Mouse (Mus musculus) T-helper 2 cell (primary cell): ENCODE measurements around the gene Ankrd34c.

Experiments used
- in situ Hi-C: fragments of 300-600 bp; cut with MboI, MseI; formaldehyde crosslinking; loops from one replicate; pipeline ENCODE4 v1.15.1; 2025; ENCODE audit warnings: high pct_unique_total_duplicates

Ankrd34c gene

DNA sequence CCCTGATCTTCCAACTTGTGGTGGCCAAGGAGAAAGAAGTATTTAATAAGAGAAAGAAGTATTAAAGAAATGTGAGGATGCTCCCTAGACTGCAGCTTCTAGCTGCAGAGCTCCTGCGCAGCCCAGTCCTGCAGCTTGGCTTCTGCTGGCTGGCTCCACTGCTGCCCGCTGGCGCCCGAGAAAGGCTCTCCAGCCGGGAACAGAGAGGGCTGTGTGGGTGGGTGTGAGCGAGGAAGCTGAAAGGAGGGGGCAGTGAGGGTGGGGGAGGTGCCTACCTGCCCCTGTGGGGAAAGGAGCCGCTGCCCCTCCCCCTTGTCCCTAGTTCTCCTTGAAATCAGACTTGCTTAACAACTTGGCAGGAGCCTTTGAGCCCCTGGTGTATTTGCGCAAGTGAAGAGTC, at the start of gene Ankrd34c:
TSS of gene Ankrd34c (minus strand) at position 181 of the 400 bp plus-strand sequence.
- in situ Hi-C loops = no loop called here

DNA sequence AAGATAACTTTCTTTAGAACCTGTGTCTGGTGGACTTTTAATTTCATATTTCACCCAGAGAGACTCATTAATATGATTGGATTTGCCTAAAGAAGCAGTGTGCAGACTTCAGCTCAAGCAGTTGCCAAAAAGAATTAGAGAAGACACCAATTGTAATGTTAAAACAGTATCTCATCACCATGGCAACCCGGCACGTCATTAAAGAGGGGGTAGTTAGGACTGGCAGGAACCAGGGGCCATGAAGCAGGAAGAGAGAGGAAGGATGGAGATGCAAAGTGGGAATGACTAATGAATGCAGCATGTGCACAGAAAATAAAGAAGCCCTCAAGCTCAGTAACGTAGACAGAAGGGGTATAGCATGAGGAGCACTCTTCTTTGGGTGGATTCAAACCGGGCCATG, 49.3 kb upstream of the Ankrd34c start:
- in situ Hi-C loops = no loop called here

DNA sequence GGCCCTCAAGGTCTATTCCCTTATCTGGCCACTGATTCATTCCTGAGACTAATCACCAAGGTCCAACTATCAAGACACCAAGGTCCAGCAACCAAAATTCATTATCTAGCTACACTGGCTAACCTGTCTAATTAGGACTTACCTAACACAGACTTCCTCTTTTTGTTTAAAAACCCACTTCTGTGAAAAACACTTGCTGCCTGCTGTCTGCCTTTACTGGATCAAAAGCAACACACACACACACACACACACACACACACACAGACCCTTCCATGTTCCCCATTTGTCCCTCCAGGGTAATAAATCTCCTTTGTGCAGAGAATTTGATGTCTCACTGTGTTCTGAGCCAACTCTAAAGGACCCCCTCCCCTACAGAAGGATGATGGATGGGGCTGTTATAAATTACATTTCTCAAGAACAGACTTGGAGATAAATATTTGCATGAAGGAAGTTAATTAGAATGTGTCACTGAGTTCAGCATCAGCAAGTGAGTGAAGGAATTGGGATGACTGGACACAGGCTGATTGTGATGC, 43.2 kb upstream of the Ankrd34c start:
- in situ Hi-C loops = no loop called here

DNA sequence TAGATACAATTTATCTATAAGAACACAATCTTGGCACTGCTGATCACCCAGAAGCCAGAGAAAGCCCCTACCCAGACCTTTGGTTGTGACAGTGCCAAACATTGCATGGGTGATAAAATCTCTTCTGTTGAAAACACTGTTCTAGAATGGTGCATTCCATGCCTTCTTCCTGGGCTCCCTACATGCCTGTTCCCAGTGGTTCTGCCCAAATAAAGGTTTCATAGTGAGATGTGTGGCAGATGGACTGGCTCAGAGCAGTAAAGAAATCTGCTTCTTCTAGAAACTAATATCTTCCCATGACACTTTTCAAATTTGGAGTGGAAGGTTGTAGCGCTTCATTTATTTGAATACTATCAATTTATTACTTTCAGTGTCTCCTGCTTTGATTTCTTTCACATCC, 41.0 kb upstream of the Ankrd34c start:
- in situ Hi-C loops = no loop called here

DNA sequence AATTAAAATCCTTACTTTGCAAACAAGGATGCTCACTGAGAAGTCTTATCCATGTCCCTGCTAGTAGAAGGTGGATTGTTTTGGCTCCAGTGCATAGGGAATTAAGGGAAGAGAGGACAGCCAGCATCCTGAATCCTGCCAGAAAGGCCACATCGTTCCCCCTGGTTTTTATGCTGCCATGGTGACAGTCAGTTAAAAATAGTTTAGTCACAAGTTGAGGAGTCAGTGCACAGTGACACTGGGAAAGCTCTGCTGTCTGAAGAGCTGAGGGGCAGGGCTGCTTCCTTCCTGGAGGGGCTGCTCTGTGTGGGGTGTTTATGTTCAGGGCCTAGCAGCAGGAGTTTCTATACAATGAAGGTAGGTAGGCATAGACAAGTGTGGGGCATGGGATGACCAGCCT, 32.9 kb upstream of the Ankrd34c start:
- in situ Hi-C loops = no loop called here

DNA sequence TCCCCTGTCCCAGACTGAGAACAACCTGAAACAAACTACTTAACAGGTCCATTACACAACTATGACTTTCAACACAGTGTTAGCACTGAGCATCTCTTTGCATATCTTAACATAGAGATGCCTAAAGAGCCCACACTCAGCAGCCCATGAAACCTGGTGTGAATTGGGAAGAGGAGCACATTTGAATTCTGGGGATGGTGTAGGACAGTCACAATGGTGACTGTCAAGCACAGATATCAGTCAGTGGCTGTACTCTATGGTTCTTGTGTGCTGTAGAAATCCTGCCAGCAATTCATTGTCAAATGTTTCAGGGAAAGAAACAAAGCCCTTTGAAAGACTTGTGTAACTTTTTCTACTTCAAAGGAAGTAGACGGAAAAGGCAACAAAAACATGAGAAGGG, 23.7 kb upstream of the Ankrd34c start:
- in situ Hi-C loops = no loop called here

DNA sequence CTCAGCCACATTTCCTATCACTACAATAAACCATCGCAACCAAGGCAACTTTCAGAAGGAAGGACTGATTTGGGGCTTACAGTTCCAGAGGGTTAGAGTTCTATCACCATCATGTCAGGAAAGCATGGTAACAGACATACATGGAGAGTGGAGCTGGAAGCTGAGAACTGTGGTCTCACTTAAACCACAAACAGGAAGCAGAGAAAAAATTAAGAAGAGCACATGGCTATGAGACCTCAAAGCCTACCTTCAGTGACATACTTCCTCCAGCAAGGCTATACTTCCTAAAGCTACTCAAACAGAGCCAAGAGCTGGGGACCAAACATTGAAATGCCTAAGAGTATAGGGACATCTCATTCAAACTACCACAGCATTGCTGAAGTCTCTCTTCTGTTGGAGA, 20.3 kb upstream of the Ankrd34c start:
- in situ Hi-C loops = no loop called here

DNA sequence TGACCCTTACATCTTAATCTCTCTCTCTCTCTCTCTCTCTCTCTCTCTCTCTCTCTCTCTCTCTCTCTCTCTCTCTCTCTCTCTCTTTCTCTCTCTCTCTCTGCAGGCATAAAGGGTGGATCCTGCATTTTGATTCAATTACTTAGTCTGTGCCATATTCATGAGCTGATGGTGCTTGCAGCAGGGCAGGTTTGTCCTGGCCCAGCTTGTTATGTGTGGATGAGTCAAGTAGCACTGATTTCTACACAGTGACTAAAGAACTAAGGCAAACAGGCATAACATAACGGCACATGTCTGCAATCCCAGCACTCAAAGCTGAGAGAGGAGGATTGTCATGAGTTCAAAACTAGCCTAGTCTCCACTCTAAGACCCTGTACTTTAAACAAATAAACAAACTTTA, 19.9 kb upstream of the Ankrd34c start:
- in situ Hi-C loops = no loop called here

DNA sequence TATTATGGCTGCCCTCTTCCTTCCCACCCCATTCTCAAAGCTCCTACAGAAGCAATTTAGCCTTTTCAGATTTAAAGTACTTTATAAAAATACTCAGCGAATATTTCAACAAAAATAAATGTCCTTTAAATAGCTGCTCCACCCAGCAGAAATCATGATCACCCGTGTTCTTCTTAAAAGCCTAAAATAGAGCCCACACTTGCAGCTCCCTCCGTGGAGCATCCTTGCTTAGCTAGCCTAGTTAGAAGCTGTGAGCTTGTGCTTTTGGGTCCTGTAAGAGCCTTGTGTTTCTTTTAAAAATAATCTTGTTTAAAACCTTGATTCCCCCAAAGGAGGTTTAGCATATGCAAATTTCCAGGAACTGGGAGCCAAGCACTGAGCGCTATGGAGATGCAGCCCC, 19.3 kb upstream of the Ankrd34c start:
- in situ Hi-C loops = no loop called here

DNA sequence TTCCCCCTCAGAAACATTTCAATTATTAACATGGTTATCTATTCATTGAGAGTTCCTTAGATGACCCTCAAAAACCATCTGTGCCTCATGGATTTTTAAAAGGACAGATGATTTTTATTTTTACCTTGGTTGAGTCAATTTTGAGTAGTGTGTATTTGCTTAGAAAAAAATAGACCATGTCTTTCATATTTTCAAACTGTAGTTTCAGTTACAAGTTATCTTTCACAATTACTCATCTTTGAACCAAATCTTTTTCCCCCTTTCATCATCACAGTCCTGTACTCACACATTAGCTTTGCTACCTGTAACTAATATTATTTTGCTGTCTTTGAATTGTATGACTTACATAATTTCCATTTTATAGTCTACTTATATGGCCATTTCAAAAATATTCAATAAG, 1.8 kb upstream of the Ankrd34c start:
- in situ Hi-C loops = no loop called here

DNA sequence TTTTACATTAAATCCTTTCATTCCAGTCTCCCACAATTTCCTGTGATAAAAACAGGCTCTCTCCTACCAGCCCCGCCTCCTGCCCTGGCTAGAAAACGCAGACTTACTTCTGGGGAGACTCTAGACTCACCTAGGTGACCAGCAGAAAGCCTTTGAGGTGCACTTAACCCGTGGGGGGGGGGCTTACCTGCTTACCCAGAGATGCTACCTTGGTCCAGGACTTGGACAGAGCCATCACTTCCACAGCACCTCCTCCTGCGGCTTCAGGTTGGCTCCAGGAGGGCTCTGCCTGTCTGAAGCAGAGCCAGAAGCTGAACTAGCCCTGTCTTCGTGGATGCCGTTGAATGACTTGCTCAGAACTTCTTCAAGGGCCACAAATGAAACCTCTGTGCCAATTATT, 387 bp downstream of the Ankrd34c start:
- in situ Hi-C loops = no loop called here

DNA sequence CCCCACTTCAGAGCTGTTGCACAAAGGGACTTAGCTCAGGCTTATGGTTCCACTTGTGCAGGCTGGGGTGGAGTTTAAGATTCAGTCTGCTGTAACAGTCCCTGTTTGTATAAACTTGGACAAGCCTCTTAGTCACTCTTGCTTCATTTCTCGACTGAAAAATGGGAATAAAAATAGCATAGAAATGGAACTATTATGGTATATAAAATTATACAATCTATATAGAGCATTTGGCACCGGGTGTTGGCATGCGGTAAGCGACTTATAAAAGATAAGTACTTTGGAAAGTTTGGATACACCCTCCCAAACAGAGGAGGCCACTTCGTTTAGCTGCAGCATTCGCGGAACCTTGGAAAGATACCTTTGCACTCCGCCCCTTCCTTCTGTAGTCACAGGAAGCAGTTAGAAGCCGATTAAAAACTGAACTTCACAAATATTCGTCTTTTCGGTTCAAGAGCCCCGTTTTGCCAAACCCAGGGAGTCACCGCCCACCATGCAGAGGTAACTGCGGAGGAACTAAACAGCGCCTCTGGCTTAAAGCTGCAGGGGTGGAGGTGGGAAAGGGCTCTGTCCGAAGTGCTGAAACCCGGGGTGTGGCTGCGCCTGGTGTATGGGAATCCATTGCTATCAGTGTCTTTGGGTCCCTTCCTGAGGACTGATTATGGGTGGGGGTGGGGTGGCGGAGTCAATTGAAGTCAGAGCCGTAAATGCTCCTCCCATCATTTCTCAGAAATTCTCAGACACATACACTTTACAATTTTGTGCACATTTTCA, 1.2 kb downstream of the Ankrd34c start:
- in situ Hi-C loops = no loop called here

DNA sequence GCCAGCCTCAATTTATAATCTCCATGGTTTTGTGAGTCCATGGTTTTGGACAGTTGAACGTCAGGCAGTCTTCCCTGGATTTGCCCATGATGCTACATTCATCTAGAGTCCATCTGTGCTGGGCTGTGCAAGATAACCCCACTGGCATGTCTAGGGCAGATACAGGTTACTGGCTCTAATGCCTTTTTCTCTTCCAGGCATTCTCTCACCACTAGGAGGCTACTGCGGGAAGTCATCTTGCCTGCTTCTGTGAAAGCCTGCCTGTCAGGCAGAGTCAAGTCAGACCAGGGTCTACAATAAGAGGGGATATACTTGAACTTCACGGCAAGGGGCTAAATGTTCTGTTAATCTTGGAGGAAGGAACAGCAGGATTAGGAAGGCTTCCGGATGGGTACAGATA, 31.4 kb downstream of the Ankrd34c start:
- in situ Hi-C loops = no loop called here

DNA sequence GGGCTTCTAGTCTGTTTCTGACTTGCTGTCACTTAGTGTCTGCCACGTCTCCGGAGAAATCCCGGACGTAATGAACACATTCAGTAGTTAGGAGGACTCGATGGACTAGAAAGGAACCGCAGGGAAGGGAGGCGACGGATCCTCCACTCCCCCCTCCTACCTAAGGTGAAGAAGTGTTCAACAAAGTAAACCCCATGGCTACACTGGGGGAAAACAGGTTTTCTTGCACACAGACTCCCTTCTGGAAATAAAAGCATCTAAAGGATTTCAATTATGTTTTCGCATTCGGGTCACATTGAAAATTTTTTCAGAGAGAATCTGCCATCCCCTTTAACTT, 33.1 kb downstream of the Ankrd34c start:
- in situ Hi-C loops = no loop called here

DNA sequence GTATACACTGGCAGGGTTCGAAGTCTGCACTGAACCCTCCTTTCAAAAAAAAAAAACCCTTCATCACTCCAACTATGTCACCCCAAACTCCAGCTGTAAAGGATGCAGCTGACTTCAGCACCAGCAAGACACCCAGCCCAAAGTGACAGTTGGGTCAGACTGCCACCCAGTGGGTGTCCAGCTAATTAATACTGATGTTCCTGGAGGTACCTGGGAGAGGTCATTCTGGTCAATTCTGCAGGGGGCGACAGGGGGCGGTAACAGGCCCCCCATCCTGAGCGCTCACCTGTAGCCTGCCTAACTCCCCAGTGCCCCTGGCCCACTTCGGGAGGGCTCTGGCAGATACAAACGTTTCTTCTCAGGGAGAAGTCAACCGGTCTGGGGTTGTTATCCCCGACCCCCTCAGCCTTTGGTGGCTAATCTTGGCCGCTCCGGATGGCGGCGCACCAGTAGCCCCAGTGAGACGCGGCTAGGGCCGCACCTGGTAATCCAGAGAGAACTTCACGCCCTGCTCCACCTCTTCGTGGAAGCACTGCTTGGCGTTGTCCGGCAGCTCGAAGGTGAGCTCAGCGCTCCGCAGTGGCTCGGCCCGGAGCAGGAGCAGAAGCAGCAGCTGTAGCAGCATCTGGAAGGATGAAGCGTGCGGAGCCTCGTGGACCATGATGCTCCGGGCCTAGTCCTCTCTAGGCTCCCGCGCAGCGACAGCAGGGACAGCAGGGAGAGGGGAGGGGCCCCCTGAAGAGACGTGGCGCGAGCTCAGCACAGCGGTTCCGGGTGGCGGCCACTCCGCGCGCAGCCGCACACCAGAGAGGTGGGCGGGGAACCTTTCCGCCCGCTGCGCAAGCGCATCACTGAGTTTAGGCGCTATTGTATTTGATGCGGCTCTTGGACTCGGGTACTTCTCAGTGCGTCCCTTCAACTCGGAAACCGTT, 33.7 kb downstream of the Ankrd34c start, which contains the start of gene Tmed3:
TSS of gene Tmed3 (minus strand) at position 804 of the 932 bp plus-strand sequence.
- in situ Hi-C loops = no loop called here

DNA sequence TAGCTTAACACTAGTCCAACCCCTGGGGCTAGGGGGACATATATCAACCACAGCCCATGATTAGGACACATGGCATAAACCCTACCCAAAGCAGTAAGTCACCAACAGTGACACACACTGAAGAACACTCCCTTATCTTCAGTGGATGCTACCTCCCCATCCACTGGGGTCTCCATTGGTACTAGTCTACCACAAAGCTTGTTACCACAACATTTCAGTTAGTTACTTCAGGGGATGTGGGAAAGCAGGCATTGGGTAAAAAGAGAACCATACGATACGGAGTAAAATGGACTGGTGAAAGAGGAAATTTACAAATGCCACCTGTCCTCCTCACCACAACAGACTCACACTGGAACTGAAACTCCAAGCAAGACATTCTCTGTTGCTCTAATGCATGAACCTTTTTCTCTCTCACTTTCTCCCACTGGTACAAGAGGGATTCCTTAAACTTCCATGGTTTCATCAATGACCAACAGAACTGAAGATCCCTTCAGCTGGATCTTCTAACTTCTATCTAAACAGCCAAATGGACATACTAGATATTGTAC, 37.3 kb downstream of the Ankrd34c start:
- in situ Hi-C loops = no loop called here

DNA sequence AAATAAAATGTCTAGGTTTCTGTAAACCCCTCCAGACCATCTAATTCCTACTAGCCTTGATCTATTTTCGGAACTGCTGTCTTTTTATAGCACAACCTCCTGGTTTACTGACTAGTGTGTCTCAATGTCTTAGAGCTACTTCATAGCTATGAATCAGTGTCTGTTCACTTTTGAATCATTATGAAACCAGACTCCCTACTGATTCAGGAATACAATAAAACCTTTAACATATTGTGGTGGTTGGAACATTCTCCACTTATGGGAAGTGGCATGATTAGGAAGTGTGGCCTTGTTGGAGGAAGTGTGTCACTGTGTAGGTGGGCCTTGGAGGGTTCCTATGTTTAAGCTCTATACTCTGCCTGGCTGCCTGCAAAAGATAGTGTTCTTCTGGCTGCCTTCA, 43.1 kb downstream of the Ankrd34c start:
- in situ Hi-C loops = no loop called here

DNA sequence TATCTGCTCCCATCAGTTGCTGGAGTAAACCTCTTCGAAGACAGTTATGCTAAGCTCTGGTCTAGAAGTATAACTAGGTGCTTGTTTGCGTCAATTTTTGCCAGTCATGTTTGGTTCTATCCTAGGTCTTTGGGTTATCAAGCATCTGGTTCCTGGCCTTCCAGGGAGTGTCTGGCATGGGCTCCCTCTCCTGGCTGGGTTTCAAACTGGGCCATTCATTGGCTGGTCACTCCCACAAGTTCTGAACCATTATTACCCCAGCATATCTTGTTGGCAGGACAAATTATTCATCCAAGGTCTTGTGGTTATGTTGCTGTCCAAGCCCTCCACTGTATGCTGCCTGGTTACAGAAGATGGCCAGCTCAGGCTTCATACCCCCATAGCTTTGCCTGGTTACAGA, 44.6 kb downstream of the Ankrd34c start:
- in situ Hi-C loops = no loop called here

DNA sequence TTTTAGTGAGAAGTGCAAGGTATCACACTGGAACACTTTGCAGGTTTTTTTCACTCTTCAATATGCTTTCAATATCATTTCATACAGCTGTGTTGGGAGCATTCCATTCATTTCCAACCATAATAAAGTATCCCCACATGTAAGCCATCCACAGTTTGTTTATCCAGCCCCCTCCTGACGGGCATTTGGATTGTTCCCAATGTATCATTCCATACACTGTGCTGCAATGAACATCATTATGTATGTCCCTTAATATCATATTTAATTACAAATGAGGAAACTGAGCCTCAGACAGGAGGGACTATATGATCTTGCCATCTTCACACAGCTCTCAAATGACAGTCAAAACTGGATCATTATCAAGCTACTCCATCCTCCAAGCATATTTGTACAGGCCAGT, 49.1 kb downstream of the Ankrd34c start:
- in situ Hi-C loops = no loop called here

DNA sequence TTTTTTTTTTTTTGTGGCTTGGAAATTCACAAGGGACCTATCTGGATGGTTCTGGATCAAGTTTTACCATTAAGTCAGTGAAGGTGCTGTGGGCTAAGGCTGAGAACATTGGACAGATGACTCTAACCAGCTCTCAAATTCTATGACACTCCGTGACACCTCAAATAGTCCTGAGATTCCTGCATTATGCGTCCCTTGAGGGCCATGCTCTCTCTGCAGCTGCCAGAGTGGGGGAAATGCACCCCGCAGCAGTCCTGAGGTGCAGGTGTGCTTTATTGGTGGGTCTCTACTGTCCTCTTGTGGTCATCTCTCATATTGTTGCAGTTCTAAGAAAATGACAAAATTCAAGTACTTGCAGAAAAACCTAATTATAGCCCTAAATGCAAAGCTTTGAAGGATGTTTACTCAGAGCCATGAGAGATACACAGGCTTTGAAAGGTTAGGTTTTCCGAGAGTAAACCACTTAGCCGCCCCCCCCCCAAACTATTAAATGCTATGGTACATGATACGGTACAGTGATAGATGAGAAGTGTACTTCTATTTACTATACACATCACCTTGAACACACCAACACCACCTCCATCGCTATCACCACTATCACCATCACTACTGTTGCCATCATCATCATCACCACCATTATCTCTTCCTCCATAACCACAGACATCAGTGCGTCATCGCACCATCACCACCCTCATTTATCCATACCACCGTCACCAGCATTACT, 50.6 kb downstream of the Ankrd34c start:
- in situ Hi-C loops = no loop called here

DNA sequence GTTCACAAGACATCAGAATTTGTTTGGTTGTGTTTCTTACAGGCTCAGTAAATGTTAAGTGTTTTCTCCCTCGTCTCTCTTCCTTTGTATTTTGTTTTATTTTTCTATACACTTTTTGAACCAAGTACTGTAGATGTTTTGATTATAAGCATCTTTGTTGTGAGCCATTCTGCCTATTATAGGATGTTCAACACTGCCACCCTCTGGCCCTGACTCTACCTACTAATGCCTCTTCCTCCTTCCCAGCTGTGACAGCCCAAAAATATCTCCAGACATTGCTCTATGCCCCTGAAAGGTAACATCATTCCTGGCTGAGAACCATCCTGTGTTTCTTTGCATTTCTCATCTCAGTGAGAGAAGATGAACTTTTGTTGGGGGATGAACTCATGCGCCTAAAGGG, 52.0 kb downstream of the Ankrd34c start:
- in situ Hi-C loops = no loop called here

DNA sequence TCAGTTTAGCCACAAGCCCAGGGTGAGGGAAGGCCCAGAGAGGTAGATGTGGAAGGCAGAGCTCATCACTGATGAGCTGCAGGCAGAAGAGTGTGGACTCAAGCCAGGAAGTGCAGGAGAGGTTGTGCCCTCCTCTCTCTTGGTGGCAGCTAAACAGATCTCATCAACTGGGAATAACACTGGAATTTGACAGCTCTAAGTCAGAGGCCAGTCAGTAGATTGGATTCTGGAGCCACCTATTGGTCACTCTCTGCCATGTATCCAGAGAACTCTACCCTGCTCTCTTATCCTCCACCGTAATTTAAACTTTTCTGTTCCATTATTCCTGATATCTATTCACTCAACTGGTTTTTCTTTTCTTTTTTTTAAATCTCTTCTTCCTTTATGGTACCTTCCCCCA, 59.3 kb downstream of the Ankrd34c start:
- in situ Hi-C loops = loop anchor here (10.0 kb wide), 1 partner anchor 504 kb away; no protein-coding TSS in a partner anchor
